Mouse (Mus musculus) spleen, adult 12 weeks (tissue): Measurements from ENCODE around the gene Atf3.

Source experiments
- DNase-seq: peaks from one replicate; pipeline ENCODE4 v3.0.0; 2022; ENCODE audit warnings: low spot score

Atf3 gene

GRCm38 (mm10) chr1:191189671-191190372 is 28.0 kb downstream of the Atf3 start:
- DNase-seq = no peak

- no peak for DNase-seq
These were observed 31.5 kb downstream of the Atf3 start for GRCm38 (mm10) chr1:191186386-191186770.

- no peak for DNase-seq
These were observed 32.0 kb downstream of the Atf3 start for GRCm38 (mm10) chr1:191185761-191186385.

GRCm38 (mm10) chr1:191184841-191185251 is 33.0 kb downstream of the Atf3 start:
- no peak for DNase-seq

GRCm38 (mm10) chr1:191184066-191184815 is 33.6 kb downstream of the Atf3 start:
- no peak for DNase-seq

- peak; percentile 66 for DNase-seq
These were observed 34.4 kb downstream of the Atf3 start for GRCm38 (mm10) chr1:191183163-191184065.

- DNase-seq = no peak
These were observed 35.2 kb downstream of the Atf3 start for GRCm38 (mm10) chr1:191182431-191183162.

- no peak for DNase-seq
These were observed 36.2 kb downstream of the Atf3 start for GRCm38 (mm10) chr1:191181469-191182259.

- no peak for DNase-seq
These were observed 37.4 kb downstream of the Atf3 start for GRCm38 (mm10) chr1:191180397-191180796.

- no peak for DNase-seq
These were observed 38.0 kb downstream of the Atf3 start for GRCm38 (mm10) chr1:191179846-191180245.

- DNase-seq = no peak
These were observed 39.2 kb downstream of the Atf3 start for GRCm38 (mm10) chr1:191178511-191179188.

- DNase-seq = no peak
These were observed 41.0 kb downstream of the Atf3 start for GRCm38 (mm10) chr1:191176887-191177286.

- no peak for DNase-seq
These were observed 45.4 kb downstream of the Atf3 start for GRCm38 (mm10) chr1:191172487-191172886.

GRCm38 (mm10) chr1:191170444-191170843 is 47.4 kb downstream of the Atf3 start:
- DNase-seq = no peak

- DNase-seq = no peak
These were observed 51.6 kb downstream of the Atf3 start for GRCm38 (mm10) chr1:191166189-191166588.

- DNase-seq = no peak
These were observed 53.1 kb downstream of the Atf3 start, which contains the start of gene Fam71a for GRCm38 (mm10) chr1:191164717-191165116. Fam71a (minus strand) TSS chr1:191164817.

GRCm38 (mm10) chr1:191154314-191154713 is 63.5 kb downstream of the Atf3 start:
- no peak for DNase-seq

GRCm38 (mm10) chr1:191153052-191153451 is 64.8 kb downstream of the Atf3 start:
- peak; percentile 17 for DNase-seq

- DNase-seq = no peak
These were observed 66.8 kb downstream of the Atf3 start for GRCm38 (mm10) chr1:191150924-191151605.
